Mouse (Mus musculus): ENCODE measurements around the gene Prkag3. TPM values are rescaled to one million over a fixed set of nuclear protein-coding genes. Genes with fewer than 3 reads are reported as not detected.

The Prkag3 gene
- total and polyA plus RNA-seq, 2 experiments from 2014 or later = 0.09 to 0.11 TPM

DNA sequence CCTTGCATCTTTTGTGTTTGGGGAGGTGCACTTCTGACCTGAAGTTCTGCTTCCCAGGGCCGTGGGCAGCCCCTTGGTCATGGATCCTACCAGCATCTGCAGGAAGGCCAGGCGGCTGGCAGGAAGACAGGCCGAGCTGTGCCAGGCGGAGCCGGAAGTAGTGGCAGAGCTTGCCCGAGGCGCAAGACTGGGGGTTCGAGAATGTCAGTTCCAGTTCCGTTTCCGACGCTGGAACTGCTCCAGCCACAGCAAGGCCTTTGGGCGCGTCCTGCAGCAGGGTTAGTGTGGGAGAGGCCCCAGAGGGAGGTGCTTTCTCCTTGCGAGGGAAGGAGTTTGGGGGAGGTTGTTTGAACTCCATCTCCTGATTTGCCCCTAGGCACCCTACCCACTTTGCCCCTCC lies 33.0 kb upstream of the Prkag3 start:
- TF ChIP-seq CTCF (IDR thresholded peaks at IDR 0.05) = no peak
- Histone ChIP-seq H3K9me3 (ENCODE audit: low read length) (no peaks in the 10 kb centered on the region), H3K4me3 (ENCODE audit: low read depth, low read length) (no peak overlapping the region), H3K9ac (replicated peaks; ENCODE audit: low read length, poor library complexity, severe bottlenecking) (no peak overlapping the region), H3K4me2 (ENCODE audit: low read depth, low read length, poor library complexity, severe bottlenecking) (no peak overlapping the region), H3K27me3 (ENCODE audit: insufficient read depth, low read length) (peaks cover 66% of the 10 kb centered on the region), H3K4me1 (ENCODE audit: insufficient read depth, low read length) (peaks cover 3% of the 10 kb centered on the region; the same call in 1 of the 2 replicates), H3K36me3 (ENCODE audit: insufficient read depth, low read length) (no peaks in the 10 kb centered on the region), H3K27ac (ENCODE audit: low read depth, low read length) (no peak overlapping the region)
- no peak for DNase-seq (ENCODE audit: low spot score)
- no peak for ATAC-seq (ENCODE audit: low FRiP score)
- 21% methylated on average over 14 of the region's 14 CpGs for WGBS

DNA sequence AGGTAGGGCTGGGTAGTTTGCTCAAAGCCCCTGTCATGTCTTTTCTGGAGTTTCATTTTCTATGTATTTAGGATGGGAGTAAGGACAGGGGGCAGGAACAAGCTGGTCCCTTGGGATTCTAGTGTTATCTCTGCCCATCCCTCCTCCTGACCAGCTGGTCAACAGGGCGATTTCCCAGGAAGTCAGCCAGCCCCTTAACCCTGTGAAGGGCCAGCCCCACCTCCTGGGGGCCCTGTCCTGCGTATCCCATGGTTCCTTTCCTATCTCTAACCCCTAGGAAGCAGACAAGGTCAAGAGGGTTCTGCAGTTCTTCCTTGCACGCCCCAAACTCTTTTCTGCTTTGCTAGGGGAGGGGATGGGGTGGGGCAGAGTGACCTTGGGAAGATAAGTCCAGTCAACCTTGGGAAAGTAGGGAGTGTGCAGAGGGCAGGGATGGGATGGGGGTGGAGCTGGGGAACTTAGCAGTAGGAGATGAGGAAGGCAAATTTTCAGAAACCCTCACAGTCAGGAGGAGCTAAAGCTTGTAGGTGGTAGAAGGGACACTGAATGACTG lies 30.0 kb upstream of the Prkag3 start:
- Histone ChIP-seq H3K4me3 (ENCODE audit: low read depth, low read length) (no peak overlapping the region), H3K9ac (replicated peaks; ENCODE audit: low read length, poor library complexity, severe bottlenecking) (no peak overlapping the region), H3K27ac (ENCODE audit: low read depth, low read length) (no peak overlapping the region), H3K4me2 (ENCODE audit: low read depth, low read length, poor library complexity, severe bottlenecking) (no peak overlapping the region), H3K27me3 (ENCODE audit: insufficient read depth, low read length) (peaks cover 49% of the 10 kb centered on the region), H3K9me3 (ENCODE audit: low read length) (no peaks in the 10 kb centered on the region), H3K36me3 (ENCODE audit: insufficient read depth, low read length) (no peaks in the 10 kb centered on the region), H3K4me1 (ENCODE audit: insufficient read depth, low read length) (peaks cover 3% of the 10 kb centered on the region; the same call in 1 of the 2 replicates)
- no peak for ATAC-seq (ENCODE audit: low FRiP score)
- 34% methylated on average over 3 of the region's 3 CpGs for WGBS
- no peak for TF ChIP-seq CTCF (IDR thresholded peaks at IDR 0.05)
- DNase-seq (ENCODE audit: low spot score) = no peak

DNA sequence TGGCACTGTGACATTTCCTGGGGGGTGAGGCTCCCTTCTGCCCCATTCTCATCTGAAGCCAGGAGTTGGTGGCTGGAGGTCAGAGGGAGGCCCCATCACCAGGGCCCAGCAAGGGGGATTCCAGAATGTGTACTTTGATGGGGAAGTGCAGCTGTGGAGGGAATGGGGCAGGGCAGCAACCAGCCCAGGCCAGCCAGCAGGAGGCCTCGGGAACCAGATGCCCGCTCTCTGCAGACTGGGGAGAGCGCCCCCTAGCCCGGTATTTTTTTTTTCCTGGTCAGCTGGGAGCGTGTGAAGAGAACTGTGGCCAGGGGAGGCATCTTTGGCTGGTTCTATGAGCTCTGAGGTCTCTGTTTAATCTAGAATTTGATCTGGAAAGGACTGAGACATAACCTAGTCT lies 26.8 kb upstream of the Prkag3 start:
- H3K4me3 ChIP-seq (ENCODE audit: low read depth, low read length) = no peak overlapping the region
- peak; percentile 49 for TF ChIP-seq CTCF (IDR thresholded peaks at IDR 0.05)
- H3K27ac ChIP-seq (ENCODE audit: low read depth, low read length) = no peak overlapping the region
- H3K4me1 ChIP-seq (ENCODE audit: insufficient read depth, low read length) = 0 out of 2 replicates have a peak, but pooled peaks cover 3% of the 10 kb centered on the region
- no peaks in the 10 kb centered on the region for H3K9me3 ChIP-seq (ENCODE audit: low read length)
- DNase-seq (ENCODE audit: low spot score) = no peak
- H3K9ac ChIP-seq (replicated peaks; ENCODE audit: low read length, poor library complexity, severe bottlenecking) = no peak overlapping the region
- H3K36me3 ChIP-seq (ENCODE audit: insufficient read depth, low read length) = no peaks in the 10 kb centered on the region
- no peak overlapping the region for H3K4me2 ChIP-seq (ENCODE audit: low read depth, low read length, poor library complexity, severe bottlenecking)
- H3K27me3 ChIP-seq (ENCODE audit: insufficient read depth, low read length) = peaks cover 49% of the 10 kb centered on the region
- ATAC-seq (ENCODE audit: low FRiP score) = no peak
- WGBS = 21% methylated on average over 5 of the region's 5 CpGs

DNA sequence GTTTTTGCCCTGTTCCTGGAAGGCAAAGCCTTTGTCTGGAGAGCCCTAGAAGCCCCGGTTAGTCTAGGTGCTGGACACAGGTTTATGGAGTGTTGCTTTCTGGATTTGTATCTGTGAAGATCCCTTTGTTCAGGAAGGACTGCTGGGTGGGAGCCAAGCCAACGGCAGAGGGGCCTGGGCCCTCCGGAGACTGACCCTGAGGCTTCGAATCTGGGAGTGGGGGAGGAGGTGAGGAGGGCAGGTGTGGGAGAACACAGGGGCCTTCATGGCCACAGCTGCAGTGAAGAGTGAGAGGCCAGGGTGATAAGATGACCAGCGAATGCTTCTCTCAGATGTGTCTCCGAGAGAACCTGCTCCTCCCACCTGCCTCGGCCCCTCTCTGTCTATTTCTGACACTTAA lies 25.0 kb upstream of the Prkag3 start:
- H3K36me3 ChIP-seq (ENCODE audit: insufficient read depth, low read length) = no peaks in the 10 kb centered on the region
- peaks cover 51% of the 10 kb centered on the region for H3K27me3 ChIP-seq (ENCODE audit: insufficient read depth, low read length)
- H3K27ac ChIP-seq (ENCODE audit: low read depth, low read length) = no peak overlapping the region
- H3K4me2 ChIP-seq (ENCODE audit: low read depth, low read length, poor library complexity, severe bottlenecking) = no peak overlapping the region
- no peak for DNase-seq (ENCODE audit: low spot score)
- no peak overlapping the region for H3K4me3 ChIP-seq (ENCODE audit: low read depth, low read length)
- no peaks in the 10 kb centered on the region for H3K9me3 ChIP-seq (ENCODE audit: low read length)
- ATAC-seq (ENCODE audit: low FRiP score) = no peak
- no peak for TF ChIP-seq CTCF (IDR thresholded peaks at IDR 0.05)
- WGBS = 14% methylated on average over 7 of the region's 7 CpGs
- 0 out of 2 replicates have a peak, but pooled peaks cover 3% of the 10 kb centered on the region for H3K4me1 ChIP-seq (ENCODE audit: insufficient read depth, low read length)
- H3K9ac ChIP-seq (replicated peaks; ENCODE audit: low read length, poor library complexity, severe bottlenecking) = no peak overlapping the region

DNA sequence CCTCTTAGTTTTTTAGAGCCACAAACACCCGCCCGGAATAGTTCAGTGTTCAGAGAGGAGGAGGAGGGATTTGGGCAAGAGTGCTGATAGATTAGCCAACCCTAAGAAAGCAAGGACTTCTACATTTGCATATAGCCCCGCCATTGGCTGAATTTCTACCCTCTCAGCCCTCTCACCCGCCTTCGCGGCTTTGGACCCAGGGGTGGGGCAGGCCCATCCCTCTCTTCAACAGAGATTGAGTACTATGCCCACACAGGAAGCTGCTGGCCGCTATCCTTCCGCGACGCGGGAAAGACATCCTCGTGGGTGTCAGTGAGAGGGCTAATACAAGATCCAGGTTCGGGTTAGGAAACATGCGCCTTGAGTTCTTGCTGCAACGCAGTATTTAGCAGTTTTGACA lies 24.1 kb upstream of the Prkag3 start:
- H3K4me1 ChIP-seq (ENCODE audit: insufficient read depth, low read length) = 0 out of 2 replicates have a peak, but pooled peaks cover 3% of the 10 kb centered on the region
- peak; percentile 80 for DNase-seq (ENCODE audit: low spot score)
- H3K9me3 ChIP-seq (ENCODE audit: low read length) = no peaks in the 10 kb centered on the region
- 2% methylated on average over 15 of the region's 15 CpGs for WGBS
- H3K4me2 ChIP-seq (ENCODE audit: low read depth, low read length, poor library complexity, severe bottlenecking) = peak overlapping the region; percentile 38
- no peak; the same call in 1 of the 2 replicates for ATAC-seq (ENCODE audit: low FRiP score)
- peaks cover 50% of the 10 kb centered on the region for H3K27me3 ChIP-seq (ENCODE audit: insufficient read depth, low read length)
- no peak for TF ChIP-seq CTCF (IDR thresholded peaks at IDR 0.05)
- no peak overlapping the region for H3K27ac ChIP-seq (ENCODE audit: low read depth, low read length)
- no peak overlapping the region for H3K9ac ChIP-seq (replicated peaks; ENCODE audit: low read length, poor library complexity, severe bottlenecking)
- peak overlapping the region; percentile 16; the same call in 1 of the 2 replicates for H3K4me3 ChIP-seq (ENCODE audit: low read depth, low read length)
- no peaks in the 10 kb centered on the region for H3K36me3 ChIP-seq (ENCODE audit: insufficient read depth, low read length)

DNA sequence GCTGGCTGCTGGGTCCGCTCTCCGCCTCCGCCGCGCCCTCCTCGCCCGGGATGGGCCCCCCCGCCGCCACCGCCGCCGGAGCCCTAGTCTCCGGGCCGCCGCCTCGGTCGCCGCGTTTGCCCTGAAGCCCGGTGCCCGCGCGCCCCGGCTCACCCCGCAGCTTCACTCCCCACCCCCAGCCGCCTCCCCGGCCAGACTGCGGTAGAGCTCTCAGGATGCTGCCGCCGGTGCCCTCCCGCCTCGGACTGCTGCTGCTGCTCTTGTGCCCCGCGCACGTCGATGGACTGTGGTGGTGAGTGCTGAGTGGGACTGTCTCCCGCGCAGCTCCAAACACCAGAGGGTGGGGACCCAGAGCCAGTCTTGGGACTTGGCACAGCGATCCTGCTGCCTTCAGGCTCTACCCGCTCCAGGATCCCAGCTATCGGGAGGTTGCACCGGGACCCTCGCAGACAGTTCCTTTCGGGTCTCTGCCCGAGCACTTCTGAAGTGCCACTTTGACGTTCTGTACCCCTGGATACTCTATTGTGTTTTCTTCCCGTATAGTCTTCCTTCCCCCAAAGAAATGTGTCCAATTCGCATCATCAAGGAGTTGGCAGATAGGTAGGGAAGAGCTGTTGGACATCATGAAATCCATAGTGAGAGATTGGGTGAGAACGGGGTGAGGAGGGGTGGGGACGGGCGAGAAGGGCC lies 23.1 kb upstream of the Prkag3 start:
- no peaks in the 10 kb centered on the region for H3K9me3 ChIP-seq (ENCODE audit: low read length)
- H3K36me3 ChIP-seq (ENCODE audit: insufficient read depth, low read length) = no peaks in the 10 kb centered on the region
- H3K27me3 ChIP-seq (ENCODE audit: insufficient read depth, low read length) = peaks cover 50% of the 10 kb centered on the region
- 0 out of 2 replicates have a peak, but pooled peaks cover 3% of the 10 kb centered on the region for H3K4me1 ChIP-seq (ENCODE audit: insufficient read depth, low read length)
- H3K9ac ChIP-seq (replicated peaks; ENCODE audit: low read length, poor library complexity, severe bottlenecking) = 0 out of 2 replicates have a peak overlapping the region, but pooled peaks have one; percentile 19
- no peak for TF ChIP-seq CTCF (IDR thresholded peaks at IDR 0.05)
- H3K4me3 ChIP-seq (ENCODE audit: low read depth, low read length) = peak overlapping the region; percentile 42
- H3K4me2 ChIP-seq (ENCODE audit: low read depth, low read length, poor library complexity, severe bottlenecking) = peak overlapping the region; percentile 93
- ATAC-seq (ENCODE audit: low FRiP score) (no peak), DNase-seq (ENCODE audit: low spot score) (no peak)
- no peak overlapping the region for H3K27ac ChIP-seq (ENCODE audit: low read depth, low read length)
- WGBS = under 1% methylated on average over 46 of the region's 51 CpGs

Data from midbrain, postnatal 0 days (tissue).